Mouse (Mus musculus) spleen, adult 2 months (tissue): ENCODE results near the gene Gm11172. TPM values are rescaled to one million over a fixed set of nuclear protein-coding genes. Genes with fewer than 3 reads are reported as not detected.

Experiments
- DNase-seq, 2 experiments: peaks; one replicate each; pipeline versions ENCODE4 v3.0.0 to v3.0.0-alpha.2; 2012 to 2021; ENCODE audit warnings: low spot score in 2 of 2, low read depth in 1 of 2
- H3K27ac ChIP-seq: fragments of 200-500 bp; 2 replicates; pipeline ENCODE4 v1.5.1; 2012; ENCODE audit warnings: low read length, inconsistent platforms; ENCODE audit not compliant: insufficient read depth
- H3K27me3 ChIP-seq: fragments of 200-500 bp; 2 replicates; pipeline ENCODE4 v1.6.1; 2012; ENCODE audit warnings: mild to moderate bottlenecking, moderate library complexity, low read length, inconsistent platforms; ENCODE audit not compliant: control insufficient read depth, insufficient read depth
- H3K36me3 ChIP-seq: fragments of 200-500 bp; 2 replicates; pipeline ENCODE4 v1.6.1; 2012; ENCODE audit warnings: mild to moderate bottlenecking, low read length, inconsistent platforms; ENCODE audit not compliant: control insufficient read depth, insufficient read depth
- H3K4me1 ChIP-seq: fragments of 200-500 bp; 2 replicates; pipeline ENCODE4 v1.6.1; 2011; ENCODE audit warnings: inconsistent platforms; ENCODE audit not compliant: control insufficient read depth, insufficient read depth, insufficient read length
- H3K4me3 ChIP-seq: fragments of 200-500 bp; 2 replicates; pipeline ENCODE4 v1.5.1; 2011; ENCODE audit warnings: mild to moderate bottlenecking, inconsistent platforms; ENCODE audit not compliant: insufficient read depth, insufficient read length; ENCODE audit errors: extremely low read depth
- CTCF ChIP-seq: fragments of 200-500 bp; IDR thresholded peaks from 2 replicates; pipeline ENCODE4 v1.5.1; 2011; ENCODE audit warnings: mild to moderate bottlenecking, inconsistent platforms; ENCODE audit not compliant: insufficient read depth, insufficient read length, insufficient replicate concordance; ENCODE audit errors: extremely low read depth
- POLR2A ChIP-seq: fragments of 200-500 bp; IDR thresholded peaks from 2 replicates; pipeline ENCODE4 v1.6.1; 2011; ENCODE audit warnings: low read depth, low read length, inconsistent platforms
- WGBS: fragments of 180-500 bp; shearing (Covaris S2); methylation state at CpG from one replicate; pipeline ENCODE4 v1.1.7; 2018; 5-methylcytosine and 5-hydroxymethylcytosine counted together
- polyA plus RNA-seq: library from polyadenylated mRNA; depleted of rRNA; stranded (reverse); fragments of >200 nt; gene quantifications from 2 replicates; pipeline ENCODE4 v1.2.3, GENCODE M21; 2012

Gm11172 gene
- polyA plus RNA-seq, 1 experiment = not detected

DNA sequence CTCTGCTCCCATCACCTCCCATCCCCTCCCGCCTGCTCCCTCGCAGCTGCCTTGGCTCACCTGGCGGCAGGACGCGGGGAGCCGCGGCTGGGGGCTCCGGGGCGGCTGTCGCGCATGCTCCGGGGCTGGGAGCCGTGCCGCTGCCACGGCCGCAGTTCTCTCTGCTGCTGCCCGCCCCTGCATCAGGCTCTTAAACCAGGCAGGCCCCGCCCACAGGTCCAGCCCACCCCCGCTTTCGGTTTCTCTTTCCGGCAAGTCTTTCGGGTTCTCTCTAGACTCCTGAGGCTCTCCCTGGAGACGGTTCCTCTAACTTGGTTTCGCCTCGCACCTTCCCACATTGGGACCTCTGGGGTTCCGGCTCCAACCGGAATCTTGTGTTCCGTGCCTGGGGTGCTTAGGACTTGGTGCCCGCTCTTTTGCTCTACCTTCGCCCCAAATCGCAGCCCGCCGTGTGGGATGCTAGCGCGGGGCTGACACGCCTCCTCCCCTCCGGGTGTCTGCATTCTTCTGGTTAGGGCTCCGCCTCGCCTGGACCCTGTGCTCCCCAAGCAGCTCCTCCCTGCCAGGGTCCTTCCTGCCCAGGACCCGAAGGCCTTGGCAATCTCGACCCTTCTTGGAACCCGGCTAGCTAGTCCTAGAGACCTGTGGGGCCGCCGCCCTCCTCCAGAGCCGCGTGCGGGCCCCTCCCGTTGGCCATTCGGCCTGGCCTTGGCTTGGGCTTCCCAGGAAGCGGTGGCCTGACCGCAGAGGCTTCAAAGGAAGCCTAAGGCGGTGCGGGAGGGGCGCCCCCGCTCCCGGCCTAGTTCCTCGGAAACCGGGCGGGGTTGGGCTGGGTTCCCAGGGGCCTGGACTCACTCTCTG is 27.1 kb upstream of the Gm11172 start, which contains the start of gene Socs1:
Gene Socs1 (minus strand): TSS at position 166 of the 861 bp plus-strand sequence.
- Histone ChIP-seq H3K4me1 (peaks cover 20% of the 10 kb centered on the region), H3K27me3 (no peaks in the 10 kb centered on the region), H3K36me3 (no peaks in the 10 kb centered on the region), H3K27ac (peak within 1 kb of the TSS; percentile 92), H3K4me3 (peak within 1 kb of the TSS; percentile 64)
- DNase-seq = peak; percentile 88 to 90
- WGBS = 1% methylated on average over 52 of the region's 59 CpGs
- TF ChIP-seq POLR2A (peak; percentile 97), CTCF (no peak; the same call in 1 of the 2 replicates)

DNA sequence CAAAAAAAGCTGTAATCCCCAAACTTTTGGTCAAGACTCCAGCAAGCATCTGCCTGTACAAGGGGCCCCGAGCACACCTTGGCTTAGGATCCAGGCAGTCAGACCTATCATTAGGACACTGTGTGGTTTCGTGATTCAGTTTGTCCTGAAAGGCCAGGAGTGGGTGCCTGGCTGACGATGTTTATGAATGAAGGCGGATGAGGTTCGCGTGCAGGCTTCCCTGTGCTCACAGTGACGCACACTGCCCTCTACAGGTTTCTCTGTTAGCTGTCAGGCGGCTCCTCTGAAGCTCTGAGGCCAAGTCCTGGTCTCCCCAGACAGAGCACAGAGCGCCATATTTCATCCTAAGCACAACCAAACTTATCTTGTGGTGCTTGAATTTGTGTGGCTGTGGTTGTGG is 26.4 kb upstream of the Gm11172 start:
- 2% methylated on average over 9 of the region's 9 CpGs for WGBS
- H3K4me3 ChIP-seq = peak overlapping the region; percentile 64; the same call in 1 of the 2 replicates

DNA sequence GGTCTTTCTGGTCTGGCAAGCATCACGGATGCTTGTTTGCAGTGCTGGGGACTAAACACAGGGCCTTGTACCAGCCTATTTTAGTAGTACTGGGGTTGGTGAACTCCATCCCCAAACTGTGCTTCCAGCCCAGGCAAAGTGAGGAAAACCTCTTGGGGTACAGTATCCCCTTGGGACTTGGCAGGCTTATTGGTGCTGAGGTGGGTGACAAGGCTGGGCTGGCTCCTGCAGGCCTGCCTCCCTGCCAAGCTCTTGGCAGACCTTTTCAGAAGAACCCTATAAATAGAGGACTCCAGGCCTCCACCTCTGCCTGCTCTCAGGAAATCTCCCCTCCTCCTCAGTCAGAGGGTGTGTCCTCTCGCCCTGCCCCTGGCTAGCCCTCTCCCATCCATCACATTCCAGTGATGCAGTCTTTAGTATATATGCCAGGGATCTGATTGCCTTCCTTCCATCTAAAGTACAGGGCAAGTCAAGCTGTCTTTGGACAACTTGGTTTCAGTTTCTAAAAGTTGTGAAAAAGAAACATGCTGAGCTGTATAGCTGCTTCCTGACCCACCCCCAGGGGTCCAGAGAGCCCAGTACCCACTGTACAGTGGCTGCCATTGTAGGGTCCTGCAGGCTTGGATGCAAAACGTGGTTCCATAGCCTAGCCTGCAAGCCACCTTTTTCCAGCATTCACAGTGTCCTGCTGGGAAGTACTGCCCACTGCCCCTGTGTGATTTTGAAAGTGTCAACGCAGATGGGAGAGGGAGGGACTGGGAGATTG is 25.8 kb upstream of the Gm11172 start:
- Histone ChIP-seq H3K36me3 (no peaks in the 10 kb centered on the region), H3K4me1 (peaks cover 20% of the 10 kb centered on the region), H3K27ac (no peak overlapping the region; the same call in 1 of the 2 replicates), H3K27me3 (no peaks in the 10 kb centered on the region), H3K4me3 (no peak overlapping the region)
- 63% methylated on average over 4 of the region's 4 CpGs for WGBS
- no peak for DNase-seq
- TF ChIP-seq POLR2A (no peak), CTCF (no peak)

More for the DNA sequence above, 26.4 kb upstream of the Gm11172 start:
- Histone ChIP-seq H3K36me3 (no peaks in the 10 kb centered on the region), H3K27me3 (no peaks in the 10 kb centered on the region), H3K4me1 (peaks cover 20% of the 10 kb centered on the region), H3K27ac (peak overlapping the region; percentile 92)
- DNase-seq = peak; percentile 82
- TF ChIP-seq CTCF (peak; percentile 88), POLR2A (no peak)

DNA sequence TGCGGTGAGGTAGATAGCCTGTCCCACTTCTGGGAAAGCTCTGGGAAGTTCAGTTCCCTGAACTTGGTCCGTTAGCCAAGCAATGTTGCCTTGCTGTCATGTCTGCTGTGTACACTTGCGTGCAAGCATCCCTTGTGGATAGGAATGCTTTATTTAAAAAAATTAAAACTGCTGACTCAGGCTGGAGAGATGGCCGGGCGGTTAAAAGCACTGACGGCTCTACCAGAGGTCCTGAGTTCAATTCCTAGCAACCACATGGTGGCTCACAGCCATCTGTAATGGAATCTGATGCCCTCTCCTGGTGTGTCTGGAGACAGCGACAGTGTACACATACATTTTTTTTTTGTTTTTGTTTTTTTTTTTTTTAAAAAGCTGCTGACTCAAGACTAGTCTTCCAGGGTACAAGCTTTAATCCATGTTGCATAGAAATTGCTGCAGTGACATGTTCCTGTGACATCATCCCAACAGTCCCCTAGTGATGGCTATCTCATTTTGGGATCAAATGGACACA is 25.1 kb upstream of the Gm11172 start:
- Histone ChIP-seq H3K4me3 (no peak overlapping the region), H3K27ac (no peak overlapping the region), H3K27me3 (no peaks in the 10 kb centered on the region), H3K36me3 (no peaks in the 10 kb centered on the region), H3K4me1 (peaks cover 17% of the 10 kb centered on the region)
- no peak for TF ChIP-seq CTCF
- TF ChIP-seq POLR2A = no peak
- WGBS = 79% methylated on average over 7 of the region's 7 CpGs
- DNase-seq = no peak

DNA sequence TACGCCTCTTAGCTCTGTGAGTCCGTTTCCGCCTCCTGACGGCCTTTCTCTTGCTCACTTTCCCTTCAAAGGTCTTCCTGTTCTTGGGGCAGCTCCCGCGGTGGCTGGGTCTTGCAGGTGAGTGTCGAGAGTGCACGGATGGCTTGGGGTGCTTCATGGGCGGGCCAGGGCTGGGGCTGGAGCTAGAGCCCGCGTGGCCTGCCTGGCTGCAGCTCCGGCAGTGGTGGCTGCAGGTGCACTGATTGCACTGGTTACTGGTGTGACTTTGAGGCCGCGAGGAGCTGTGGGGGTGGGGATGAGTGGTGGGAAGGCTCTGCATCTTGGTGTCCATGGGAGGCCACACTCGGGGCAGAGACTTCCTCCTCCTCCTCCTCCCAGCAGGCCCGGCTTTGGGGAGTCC is 24.4 kb upstream of the Gm11172 start, which contains the start of gene Tnp2:
Gene Tnp2 (minus strand): TSS at position 390 of the 400 bp plus-strand sequence.
- WGBS = 36% methylated on average over 16 of the region's 16 CpGs
- DNase-seq = peak in 1 of 2 experiments; percentile 26
- 0 out of 2 replicates have a peak within 1 kb of the TSS, but pooled peaks have one; percentile 55 for H3K27ac ChIP-seq
- no peaks in the 10 kb centered on the region for H3K27me3 ChIP-seq
- peaks cover 12% of the 10 kb centered on the region for H3K4me1 ChIP-seq
- no peak for TF ChIP-seq CTCF
- TF ChIP-seq POLR2A = no peak
- no peak within 1 kb of the TSS for H3K4me3 ChIP-seq
- H3K36me3 ChIP-seq = no peaks in the 10 kb centered on the region

DNA sequence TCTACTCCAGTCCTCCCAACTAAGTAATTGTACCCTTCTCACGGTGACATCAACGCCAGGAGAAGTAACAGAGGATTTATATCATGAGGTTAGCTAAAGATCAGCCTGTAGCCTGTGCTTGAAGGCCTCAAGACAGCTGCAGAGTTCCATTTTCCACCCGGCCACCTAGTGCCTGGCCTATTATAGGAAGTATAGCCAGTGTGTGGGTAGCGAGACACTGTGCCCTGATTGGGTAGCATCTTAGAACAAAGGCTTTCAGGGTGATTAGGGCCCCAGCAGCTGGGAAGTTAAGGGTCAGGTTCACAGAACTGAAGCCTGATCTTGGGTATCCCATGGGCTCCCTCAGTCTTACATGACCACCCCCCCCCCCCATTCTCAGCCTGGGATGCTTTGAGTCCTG is 23.8 kb upstream of the Gm11172 start:
- H3K36me3 ChIP-seq = no peaks in the 10 kb centered on the region
- TF ChIP-seq POLR2A = no peak
- no peak for TF ChIP-seq CTCF
- peaks cover 9% of the 10 kb centered on the region for H3K4me1 ChIP-seq
- H3K4me3 ChIP-seq = no peak overlapping the region
- 56% methylated on average over 4 of the region's 4 CpGs for WGBS
- no peak overlapping the region for H3K27ac ChIP-seq
- H3K27me3 ChIP-seq = no peaks in the 10 kb centered on the region
- no peak for DNase-seq

DNA sequence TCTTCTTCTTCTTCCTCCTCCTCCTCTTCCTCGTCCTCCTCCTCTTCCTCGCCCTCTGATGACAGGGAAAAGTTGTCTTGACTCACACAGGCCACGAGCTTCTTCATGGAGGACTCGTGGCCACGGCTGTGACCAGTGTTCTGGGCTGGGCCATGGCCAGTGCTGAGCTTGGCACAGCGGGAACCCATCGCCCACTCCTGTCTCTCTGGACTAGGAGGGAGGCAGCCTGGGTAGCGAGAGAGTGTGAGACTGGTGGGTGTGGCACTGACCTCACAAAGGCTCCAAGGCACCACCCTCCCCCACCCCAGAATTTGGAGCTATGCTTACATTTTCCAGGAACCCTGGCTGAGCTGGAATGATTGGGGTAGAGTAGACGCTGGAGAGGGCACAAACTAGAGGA is 22.0 kb upstream of the Gm11172 start, which contains the start of gene Prm3:
Gene Prm3 (minus strand): TSS at position 213 of the 400 bp plus-strand sequence.
- 85% methylated on average over 9 of the region's 9 CpGs for WGBS
- Histone ChIP-seq H3K27me3 (no peaks in the 10 kb centered on the region), H3K4me1 (peaks cover 9% of the 10 kb centered on the region; the same call in 1 of the 2 replicates), H3K4me3 (no peak within 1 kb of the TSS), H3K36me3 (no peaks in the 10 kb centered on the region), H3K27ac (no peak within 1 kb of the TSS)
- TF ChIP-seq CTCF = no peak
- no peak for TF ChIP-seq POLR2A
- DNase-seq = no peak
